Mouse (Mus musculus) T-helper 2 cell (primary cell): ENCODE measurements around the gene Arhgap23.

Source experiments
- in situ Hi-C: fragments of 300-600 bp; cut with MboI, MseI; formaldehyde crosslinking; loops from one replicate; pipeline ENCODE4 v1.15.1; 2025; ENCODE audit warnings: high pct_unique_total_duplicates

The Arhgap23 gene

DNA sequence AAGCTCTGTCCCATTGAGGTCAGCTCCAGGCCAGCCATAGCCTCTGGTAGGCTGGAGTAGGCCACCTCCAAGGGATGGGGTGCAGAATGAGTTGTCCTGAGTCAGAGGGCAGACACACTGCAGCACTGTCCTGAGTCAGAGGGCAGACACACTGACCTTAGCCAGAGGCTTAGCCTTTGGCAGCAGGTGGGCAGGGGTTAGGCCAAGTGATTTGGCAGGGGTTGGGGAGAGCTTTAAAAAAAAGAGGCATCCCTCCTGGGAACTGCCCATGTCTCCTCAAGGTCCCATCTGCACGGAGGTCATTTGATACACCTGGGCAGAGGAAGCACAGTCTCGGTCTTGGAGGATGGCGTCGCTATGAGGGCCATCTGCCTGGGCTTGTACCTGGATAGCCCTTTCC is 48.7 kb downstream of the Arhgap23 start:
- in situ Hi-C loops, result no loop called here

DNA sequence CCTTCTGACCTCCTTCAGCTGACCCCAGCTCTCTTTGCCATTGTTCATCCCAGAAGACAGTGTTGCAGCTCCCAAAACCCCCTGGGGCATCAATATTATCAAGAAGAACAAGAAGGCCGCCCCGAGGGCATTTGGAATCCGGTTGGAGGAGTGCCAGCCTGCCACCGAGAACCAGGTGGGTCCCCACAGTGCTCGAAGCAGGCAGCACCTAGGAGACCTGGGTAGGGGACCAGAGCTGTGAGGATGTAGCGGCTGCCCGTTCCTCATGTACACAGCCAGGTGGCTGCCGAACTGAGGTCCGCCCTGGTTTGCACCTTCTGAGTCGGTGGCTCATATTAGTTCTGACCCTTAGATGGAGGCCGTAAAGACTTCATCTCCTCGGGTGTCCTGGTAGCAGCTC is 50.6 kb downstream of the Arhgap23 start:
- in situ Hi-C loops, result loop anchor here (5.0 kb wide), 2 partner anchors 39 to 109 kb away; no protein-coding TSS in a partner anchor

DNA sequence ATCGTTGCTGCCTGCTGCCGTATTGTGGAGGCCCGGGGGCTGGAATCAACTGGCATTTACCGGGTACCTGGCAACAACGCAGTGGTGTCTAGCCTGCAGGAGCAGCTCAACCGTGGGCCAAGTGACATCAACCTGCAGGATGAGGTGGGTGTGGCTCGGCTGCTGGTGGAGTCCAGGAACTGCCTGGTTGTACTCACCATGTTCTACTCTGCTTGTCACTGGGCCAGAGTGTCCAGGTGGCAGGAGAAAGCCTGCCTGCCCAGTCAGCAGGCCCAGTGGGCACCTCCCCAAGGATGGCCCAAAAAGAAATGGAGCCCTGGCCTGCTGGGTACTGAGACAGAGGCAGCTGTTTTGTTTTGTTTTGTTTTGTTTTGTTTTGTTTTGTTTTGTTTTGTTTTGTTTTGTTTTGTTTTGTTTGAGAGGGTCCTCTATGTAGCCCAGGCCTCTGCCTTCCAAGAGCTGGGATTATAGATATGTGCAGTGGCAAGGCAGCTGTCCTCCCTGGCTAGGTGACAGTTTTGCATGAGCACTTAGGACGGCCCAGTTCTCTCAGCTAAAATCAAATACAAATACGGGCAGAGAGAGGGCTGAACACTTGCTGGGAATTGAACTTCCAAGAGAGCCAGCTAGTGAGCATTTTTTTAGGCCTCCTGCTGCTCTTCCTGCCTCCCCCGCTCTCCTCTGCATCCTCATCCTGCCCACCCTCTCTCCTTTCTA is 51.3 kb downstream of the Arhgap23 start:
- in situ Hi-C loops, result loop anchor here (5.0 kb wide), 2 partner anchors 39 to 109 kb away; no protein-coding TSS in a partner anchor

DNA sequence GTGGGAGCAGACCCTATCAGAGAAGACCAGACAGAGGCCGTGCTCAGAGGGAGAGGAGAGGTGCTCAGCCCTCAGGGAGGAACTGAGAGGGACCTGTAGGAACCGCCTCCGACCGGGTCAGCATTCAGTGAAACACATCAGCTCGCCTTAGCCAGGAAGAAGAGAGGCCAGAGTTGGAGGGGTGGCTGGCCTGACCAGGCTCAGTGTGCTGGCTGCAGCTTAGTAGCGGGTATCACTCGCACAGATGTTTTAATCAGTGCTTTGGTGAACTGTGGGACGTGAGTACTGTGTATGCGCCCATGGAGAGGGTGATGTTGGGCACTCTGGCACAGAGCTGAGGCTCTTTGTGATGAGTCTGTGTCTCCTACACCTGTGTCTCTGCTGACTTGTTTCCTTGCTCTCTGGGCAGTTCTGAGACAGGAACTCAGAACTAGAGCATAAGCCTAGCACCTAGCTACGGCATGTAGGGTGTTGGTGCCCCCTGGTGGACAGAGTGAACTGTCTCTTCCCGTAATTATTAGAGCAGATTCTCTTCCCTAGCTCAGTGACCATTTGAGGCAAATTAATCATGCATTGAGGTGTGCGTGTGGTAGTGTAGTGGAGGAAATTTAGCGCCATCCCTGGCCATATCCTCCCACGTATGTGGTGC is 53.4 kb downstream of the Arhgap23 start:
- in situ Hi-C loops, result loop anchor here (5.0 kb wide), 2 partner anchors 41 to 111 kb away; no protein-coding TSS in a partner anchor

DNA sequence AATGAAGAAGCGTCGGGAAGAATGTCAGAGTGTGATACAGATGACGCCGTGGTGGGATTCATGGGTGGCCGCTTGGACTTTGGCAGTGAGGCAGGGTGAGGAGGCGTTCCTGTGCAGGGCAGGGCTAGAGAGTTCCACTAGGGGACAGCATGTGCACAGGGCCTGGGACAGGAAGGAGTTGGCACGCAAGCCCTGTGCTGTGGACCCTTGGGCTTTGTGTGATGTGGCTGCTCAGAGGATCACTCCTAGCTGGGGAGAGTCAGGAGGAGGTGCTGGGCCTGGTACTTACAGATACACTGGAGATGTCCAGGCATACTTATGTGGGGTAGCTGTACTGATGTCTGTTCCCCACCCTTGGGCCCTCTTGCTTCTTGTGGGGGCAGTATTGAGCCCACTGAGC is 54.5 kb downstream of the Arhgap23 start:
- in situ Hi-C loops, result loop anchor here (5.0 kb wide), 2 partner anchors 43 to 113 kb away; no protein-coding TSS in a partner anchor

DNA sequence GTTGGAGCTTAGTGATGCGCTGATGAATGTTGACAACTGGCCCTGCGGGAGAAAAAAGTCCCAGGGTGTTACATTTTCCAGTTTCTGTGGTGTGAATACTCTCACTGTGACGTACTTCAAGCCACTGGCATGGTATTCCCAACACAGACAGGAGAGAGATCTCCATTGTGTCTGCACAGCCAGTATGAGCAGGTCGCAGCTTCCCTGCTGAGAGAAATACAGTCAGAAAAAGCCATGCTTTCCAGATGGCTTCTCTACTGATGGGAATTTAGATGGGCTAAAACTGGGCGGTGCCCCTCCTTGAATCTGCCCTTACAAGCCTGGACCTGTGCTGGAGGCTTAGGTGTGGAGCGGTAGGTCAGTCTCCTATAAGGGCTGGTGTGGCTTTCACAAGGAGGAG is 55.9 kb downstream of the Arhgap23 start:
- in situ Hi-C loops, result no loop called here

DNA sequence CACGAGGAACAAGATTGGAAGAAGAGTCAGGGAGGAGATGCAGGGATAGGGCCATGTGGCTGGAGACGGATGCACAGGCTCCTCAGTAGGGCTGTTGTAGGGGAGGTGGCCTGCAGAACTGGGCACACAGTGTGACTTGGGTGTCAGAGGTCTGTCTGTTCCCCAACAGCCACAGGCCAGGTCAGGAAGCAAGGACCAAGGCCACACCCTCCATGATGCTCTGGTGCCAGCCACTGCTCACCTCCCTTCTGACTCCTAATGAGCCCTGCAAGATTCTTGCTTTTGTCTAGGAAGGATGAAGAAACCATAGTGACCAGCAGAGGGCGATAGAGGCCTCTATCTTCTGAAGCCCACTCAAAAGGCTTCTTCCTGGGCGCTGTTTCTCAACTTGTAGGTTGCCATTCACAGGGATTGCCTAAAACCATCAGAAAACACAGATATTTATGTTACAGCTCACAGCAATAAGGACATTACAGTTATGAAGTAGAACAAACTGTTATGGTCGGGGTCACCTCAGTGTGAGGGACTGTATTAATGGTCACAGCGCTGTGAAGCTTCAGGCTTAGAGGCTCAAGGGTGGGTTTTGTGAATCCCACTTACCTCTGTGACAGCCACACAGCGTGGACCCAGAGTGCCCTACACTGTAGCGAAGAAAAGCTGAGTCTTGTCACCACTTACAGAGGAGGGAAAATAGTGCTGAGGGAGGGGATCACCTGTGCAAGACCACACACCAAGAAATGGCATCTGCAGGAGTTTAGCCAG is 61.2 kb downstream of the Arhgap23 start:
- in situ Hi-C loops, result no loop called here

DNA sequence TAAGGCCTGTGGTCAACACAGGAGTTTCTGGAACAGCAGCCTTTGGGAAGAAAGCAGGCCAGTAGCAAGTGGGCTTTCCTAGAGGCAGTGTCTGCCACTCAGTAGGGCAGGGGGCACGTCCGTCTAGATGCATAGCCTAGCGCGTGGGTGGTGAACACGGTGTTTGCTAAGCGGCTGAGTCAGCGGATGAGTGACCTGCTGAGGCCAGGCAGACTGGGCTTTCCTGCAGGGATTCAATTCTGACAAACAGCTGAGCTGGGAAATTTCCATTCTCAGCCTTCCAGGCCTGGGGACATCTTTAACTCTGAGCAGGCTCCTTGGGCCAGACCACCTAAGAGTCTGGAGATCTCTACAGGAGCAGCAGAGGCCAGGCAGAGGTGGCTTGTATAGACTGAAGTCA is 62.1 kb downstream of the Arhgap23 start:
- in situ Hi-C loops, result no loop called here

DNA sequence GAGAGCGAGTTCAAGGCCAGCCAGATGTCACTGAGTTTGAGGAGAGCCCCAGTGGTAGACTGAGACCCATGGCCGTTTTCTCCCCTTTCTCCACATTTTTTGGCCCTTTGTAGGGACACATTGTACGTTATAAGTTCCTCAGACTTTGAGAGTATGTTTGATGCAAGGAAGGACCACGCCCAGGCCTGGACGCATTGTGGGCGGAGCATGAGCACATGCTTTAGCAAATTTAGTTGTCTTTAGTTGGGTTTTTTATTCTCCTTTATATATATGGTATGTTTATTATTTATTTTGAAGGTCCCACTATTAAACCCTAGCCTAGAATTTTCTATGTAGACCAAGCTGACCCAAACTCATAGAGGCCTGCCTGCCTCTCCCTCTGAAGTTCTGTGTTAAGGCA is 63.0 kb downstream of the Arhgap23 start:
- in situ Hi-C loops, result no loop called here

DNA sequence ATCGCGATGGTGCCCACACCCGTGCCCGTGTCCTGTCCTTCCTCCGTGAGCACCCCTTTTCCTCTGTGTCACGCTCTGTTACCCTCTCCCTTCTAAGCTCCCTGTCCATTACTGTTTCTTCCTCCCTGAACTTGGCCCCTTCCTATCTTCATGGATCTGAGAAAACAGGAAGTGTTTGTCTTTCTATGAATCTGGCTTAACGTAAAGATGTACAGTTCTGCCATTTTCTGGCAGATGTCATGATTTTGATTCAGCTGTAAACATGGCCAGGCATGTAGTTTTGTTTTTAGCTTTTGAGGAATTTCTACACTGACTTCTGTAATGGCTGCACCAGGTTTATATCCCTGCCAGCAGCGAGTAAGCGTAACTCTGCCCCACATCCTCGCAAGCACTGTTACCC is 63.8 kb downstream of the Arhgap23 start:
- in situ Hi-C loops, result no loop called here

DNA sequence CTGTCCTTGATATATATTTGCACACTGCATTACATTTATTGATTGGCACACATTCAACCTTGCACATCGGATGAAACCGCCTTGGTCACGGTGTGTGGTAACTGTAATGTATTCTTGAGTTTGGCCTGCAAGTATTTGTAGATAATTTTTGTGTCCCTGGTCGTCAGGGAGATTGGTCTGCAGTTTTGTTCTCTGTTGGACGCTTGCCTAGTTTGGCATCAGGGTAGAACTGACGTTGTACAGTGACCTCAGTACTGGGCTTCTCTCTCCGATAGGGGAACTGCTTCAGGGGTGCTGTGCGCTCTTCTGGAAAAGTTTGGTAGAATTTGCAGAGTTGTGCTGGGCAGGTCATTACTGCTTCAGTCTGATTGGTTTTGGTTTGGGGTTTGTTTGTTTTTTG is 64.5 kb downstream of the Arhgap23 start:
- in situ Hi-C loops, result loop anchor here (10.0 kb wide), 1 partner anchor 95 kb away; the partner anchor contains the start of gene Srcin1

DNA sequence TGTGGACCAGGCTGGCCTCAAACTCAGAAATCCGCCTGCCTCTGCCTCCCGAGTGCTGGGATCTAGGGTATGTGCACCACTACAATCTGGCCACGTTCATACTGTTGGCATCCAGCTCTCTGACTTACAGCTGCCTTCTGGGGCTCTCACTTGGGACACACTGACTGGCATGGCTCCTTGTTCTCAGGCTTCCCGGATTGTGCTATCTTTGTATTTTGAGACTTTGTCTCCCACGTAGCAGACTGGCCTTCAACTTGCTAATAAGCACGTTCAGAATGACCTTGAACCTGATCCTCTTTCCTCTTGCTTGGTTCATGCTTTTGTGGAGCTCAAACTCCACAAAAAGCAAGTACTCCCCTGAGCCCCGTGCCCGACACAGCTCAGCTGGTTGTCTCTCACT is 70.3 kb downstream of the Arhgap23 start:
- in situ Hi-C loops, result loop anchor here (10.0 kb wide), 1 partner anchor 89 kb away; the partner anchor contains the start of gene Srcin1

DNA sequence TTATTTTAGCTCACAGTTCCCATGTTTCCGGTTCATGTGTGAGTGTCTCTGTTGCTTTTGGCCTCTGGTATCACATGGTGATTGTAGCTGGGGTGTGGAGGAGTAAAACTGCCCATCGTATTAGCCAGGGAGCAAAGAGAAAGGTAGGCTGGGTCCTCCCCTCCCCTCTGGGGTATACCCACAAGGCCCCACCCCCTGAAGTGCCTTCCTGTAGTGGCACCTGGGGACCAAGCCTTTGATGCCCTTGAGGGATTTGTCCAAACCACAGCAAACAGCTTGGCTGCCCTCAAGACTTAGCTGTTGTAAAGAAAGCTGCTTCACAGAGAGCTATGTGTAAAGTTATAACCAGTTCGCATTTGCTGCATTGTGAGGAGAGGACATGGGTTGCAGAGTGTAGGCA is 72.3 kb downstream of the Arhgap23 start:
- in situ Hi-C loops, result loop anchor here (10.0 kb wide), 1 partner anchor 87 kb away; the partner anchor contains the start of gene Srcin1

DNA sequence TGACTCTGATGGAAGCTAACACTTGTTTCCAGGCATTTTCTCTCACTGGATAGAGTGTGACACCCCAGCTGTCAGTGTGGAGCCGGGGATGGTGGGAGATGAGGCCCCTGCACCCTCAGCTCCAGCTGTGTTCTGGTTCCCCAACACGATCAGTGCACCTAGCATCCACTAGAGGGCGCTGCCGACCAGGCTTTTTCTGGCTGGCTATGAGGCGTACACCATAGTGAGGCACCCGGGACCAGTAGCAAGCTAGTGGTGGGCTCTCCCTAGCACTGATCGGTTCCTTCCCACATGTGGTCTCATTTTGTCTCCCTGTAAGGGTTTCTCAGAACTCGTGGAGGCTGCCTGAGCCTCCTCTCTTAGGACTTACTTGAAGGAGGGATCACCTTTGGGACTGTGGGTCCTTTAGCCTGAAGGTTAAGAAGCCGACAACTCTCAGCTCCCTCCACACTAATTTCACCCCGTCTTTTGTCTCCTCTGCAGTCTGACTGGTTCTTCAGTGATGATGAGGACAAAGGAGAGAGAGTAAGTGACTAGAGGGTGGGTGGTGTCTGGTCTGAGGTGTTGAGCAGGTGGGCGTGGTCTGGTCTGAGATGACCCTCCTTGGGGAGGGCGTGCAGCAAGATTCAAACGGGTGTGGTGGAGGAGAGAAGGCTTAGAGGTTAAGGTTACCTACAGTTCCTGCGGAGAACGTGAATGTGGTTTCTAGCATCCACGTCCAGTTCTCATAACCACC is 74.4 kb downstream of the Arhgap23 start:
- in situ Hi-C loops, result loop anchor here (10.0 kb wide), 1 partner anchor 85 kb away; the partner anchor contains the start of gene Srcin1

DNA sequence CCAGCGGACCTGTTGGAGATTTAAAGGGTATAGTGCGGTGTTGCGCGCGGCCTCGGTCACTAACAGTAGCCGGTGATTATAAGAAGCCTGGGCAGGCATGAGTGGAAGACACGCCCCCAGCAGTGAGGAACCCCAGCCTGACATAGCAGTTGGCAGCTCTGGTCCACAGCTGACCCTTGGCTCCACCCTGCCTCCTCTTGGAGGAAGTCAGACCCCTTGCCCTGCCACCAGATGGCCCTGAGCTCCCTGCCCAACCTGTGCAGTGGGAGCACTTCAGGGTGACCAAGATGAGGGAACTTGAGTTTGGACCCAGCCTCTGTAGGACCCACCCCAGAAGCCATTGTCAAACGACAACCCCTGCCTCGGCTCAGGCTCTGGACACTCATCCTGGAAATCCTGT is 76.3 kb downstream of the Arhgap23 start:
- in situ Hi-C loops, result no loop called here

DNA sequence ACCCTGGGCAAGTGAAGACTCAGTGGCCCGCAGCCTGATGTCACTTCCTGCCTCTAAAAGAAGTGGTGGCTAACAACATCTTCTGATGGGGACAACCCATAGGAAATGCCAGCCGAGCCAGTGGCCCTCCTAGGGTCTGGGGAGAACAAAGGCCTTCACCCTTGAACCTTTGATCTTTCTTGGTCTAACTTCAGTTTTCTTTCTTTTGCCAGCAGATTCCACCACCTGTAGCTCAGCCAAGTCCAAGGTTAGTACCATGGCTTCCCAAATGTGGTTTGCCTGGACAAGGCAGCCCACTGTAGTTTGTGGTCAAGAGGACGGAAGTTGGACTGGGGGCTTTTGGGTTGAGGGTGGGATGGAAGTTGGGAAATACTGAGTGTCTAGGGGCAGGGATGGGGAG is 77.5 kb downstream of the Arhgap23 start:
- in situ Hi-C loops, result no loop called here

DNA sequence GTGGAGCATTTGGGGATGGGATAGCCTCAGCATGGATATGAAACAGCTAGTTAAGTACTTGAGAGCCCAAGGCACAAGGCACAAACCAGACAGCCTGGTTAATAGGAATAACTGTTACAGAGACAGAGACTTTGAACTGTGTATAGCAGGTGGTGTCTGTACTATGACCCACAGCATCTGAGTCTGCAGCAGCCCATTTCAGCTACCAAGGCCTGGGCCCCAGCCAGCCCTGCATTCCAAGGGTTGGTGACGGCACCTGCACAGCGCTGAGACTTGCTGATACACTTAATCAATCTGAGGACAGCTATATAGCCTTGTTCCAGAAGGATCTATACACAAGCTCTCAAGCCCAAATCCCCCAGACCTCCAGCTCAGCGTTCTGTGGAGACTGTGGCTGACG is 82.2 kb downstream of the Arhgap23 start:
- in situ Hi-C loops, result no loop called here

DNA sequence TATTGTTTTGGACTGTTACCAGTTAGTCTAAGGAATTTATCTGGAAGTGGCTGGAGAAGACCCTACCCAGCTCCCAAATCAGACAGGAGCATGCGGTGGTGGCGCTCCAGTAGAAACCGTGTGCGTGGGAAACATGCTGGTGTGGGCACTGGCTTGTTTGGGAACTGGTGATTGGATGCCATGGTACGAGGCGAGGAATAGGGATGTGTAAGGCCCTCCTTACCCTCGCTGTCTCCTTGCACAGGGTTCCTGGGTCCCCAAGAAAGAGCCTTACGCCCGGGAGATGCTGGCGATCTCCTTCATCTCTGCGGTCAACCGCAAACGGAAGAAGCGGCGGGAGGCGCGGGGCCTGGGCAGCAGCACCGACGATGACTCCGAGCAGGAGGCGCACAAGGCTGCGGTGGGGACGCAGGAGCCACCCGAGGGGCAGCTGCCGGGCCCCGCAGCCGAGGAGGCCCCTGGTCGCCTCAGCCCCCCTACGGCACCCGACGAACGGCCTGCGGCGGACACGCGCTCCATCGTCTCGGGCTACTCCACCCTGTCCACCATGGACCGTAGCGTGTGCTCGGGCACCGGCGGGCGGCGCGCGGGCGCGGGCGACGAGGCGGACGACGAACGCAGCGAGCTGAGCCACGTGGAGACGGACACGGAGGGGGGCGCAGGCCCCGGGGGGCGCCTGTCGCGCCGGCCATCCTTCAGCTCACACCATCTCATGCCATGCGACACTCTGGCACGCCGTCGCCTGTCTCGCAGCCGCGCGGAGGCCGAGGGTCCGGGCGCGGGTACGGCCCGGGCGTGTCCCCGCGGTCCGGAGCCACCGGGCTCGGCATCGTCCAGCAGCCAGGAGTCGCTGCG is 84.8 kb downstream of the Arhgap23 start, which contains the start of gene 4933428G20Rik:
TSS of gene 4933428G20Rik (minus strand) at position 476 of the 855 bp plus-strand sequence.
- in situ Hi-C loops, result no loop called here

DNA sequence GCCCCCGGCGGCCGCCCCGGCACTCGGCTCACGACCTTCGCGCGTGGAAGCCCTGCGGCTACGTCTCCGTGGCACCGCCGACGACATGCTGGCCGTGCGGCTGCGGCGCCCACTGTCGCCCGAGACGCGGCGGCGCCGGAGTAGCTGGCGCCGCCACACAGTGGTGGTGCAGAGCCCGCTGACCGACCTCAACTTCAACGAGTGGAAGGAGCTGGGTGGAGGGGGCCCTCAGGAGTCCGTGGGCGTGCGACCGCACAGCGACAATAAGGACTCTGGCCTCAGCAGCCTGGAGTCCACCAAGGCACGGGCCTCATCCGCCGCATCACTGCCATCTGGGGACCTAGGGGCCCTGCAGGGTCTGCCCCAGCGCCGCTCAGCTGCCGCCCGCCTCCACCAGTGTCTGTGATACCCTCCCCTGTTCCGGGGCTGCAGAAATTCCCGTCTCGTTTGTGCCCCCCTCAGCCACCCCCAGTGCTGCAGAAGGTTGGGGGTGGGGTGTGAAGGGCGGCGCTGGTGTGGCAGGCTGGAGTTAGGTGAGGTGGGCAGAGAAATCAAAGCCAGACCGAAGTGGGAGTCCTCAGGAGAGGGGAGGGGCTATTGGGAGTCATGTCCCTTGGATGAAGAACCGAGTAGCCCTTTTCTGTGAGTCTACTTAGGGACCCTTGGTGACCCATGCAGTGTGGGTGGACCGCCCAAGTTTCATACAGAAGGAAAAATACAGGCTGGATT is 85.6 kb downstream of the Arhgap23 start:
- in situ Hi-C loops, result no loop called here

DNA sequence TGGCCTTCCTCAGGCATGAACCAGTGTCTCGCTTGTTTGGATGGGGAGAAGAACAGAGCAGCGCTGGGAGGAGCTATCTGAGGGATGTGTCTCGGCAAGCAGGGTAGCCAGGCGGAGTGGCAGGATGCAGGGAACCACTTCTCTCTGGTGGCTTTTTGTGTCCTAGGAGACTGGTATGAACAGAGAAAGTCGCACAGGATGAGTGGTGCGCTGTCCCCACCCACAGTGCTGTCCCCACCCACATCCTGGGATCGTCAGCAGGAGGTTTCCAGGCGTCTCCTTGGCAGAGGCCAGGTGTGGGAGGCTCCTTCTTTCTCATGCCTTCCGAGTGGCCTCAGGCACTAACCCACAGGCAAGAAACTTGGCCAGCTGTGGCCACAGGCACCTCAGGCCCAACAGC is 87.0 kb downstream of the Arhgap23 start:
- in situ Hi-C loops, result no loop called here
